Mouse (Mus musculus) testis, adult 2 months (tissue): ENCODE results near the gene Nipsnap1.

Experiments used
- CTCF ChIP-seq: fragments of 200-500 bp; IDR thresholded peaks from 2 replicates; pipeline ENCODE4 v1.5.1; 2012; ENCODE audit warnings: low read depth, mild to moderate bottlenecking, inconsistent platforms, low read length, moderate library complexity; ENCODE audit not compliant: control insufficient read depth, insufficient read depth, insufficient replicate concordance
- POLR2A ChIP-seq: fragments of 200-500 bp; IDR thresholded peaks from 2 replicates; pipeline ENCODE4 v1.6.1; 2012; ENCODE audit warnings: low read depth, mild to moderate bottlenecking, inconsistent platforms, low read length, moderate library complexity; ENCODE audit not compliant: control insufficient read depth

- TF ChIP-seq CTCF (no peak), POLR2A (no peak)
These were observed 35.5 kb upstream of the Nipsnap1 start for GRCm38 (mm10) chr11:4838235-4838634.
